ENCODE assay signal across 13 mouse cellular contexts in the genomic region with DNA sequence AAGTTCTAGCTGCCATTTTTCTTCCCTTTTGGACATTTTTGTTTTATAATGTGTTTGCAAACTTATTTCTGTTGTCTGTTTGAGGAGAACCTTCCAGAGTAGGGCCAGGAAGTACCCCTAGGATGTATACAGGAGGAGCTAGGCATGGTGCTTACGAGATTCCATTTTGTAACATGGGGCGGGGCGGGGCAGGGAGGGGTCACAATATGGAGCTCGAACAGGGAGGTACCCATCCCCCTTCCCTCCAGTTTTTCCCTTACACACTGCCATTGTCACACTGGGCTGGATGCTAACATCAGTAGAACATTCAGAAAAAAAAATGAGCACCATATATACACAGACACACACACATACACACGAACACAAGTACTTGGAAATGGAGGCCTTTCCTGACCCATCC.
"Had no signal": no experiment of that assay in that cellular context is flagged by ENCODE, and none has a peak within 500 bp of the region (broad histone marks: within the 10 kb centered on the region; RNA-seq: fewer than 3 reads in every experiment).

No protein-coding gene starts in this region.

- DNase-seq: kidney, adult 2 months; kidney, postnatal 36 days; lung, adult 2 months; lung, postnatal 36 days; midbrain, embryonic 14.5 days; thymus, adult 2 months; thymus, postnatal 25 days had no signal

- H3K4me2 ChIP-seq: neural tube, embryonic 12.5 days had no signal

- H3K9ac ChIP-seq: neural tube, embryonic 12.5 days had no signal

- H3K9me3 ChIP-seq: limb, embryonic 10.5 days; neural tube, embryonic 12.5 days had no signal

- ATAC-seq: intestine, embryonic 16.5 days; lung, postnatal 0 days had no signal

- H3K27ac ChIP-seq: kidney, postnatal 0 days; layer of hippocampus, adult 2 months; neural tube, embryonic 12.5 days had no signal

- H3K27me3 ChIP-seq: neural tube, embryonic 12.5 days had no signal

- H3K4me3 ChIP-seq: layer of hippocampus, adult 2 months; limb, embryonic 10.5 days; neural tube, embryonic 12.5 days had no signal
